Mouse (Mus musculus) intestine, postnatal 0 days (tissue): ENCODE data around the gene Rwdd2a. TPM values are rescaled to one million over a fixed set of nuclear protein-coding genes. Genes with fewer than 3 reads are reported as not detected.

ENCODE experiments used
- ATAC-seq: fragments of 200-750 bp; cut with Nextera tagmentation; 2 replicates; pipeline ENCODE4 v1.8.0; 2017; ENCODE audit warnings: mild to moderate bottlenecking, moderate TSS enrichment, moderate library complexity
- H3K27ac ChIP-seq: fragments of 300-500 bp; sonication (generic); 2 replicates; pipeline ENCODE4 v1.5.1; 2014; ENCODE audit warnings: mild to moderate bottlenecking, low read depth, low read length, moderate library complexity
- H3K27me3 ChIP-seq: fragments of 300-500 bp; sonication (generic); replicated peaks from 2 replicates; pipeline ENCODE4 v1.6.1; 2014; ENCODE audit warnings: low read length, mixed read lengths; ENCODE audit not compliant: control insufficient read depth, insufficient read depth
- H3K36me3 ChIP-seq: fragments of 300-500 bp; sonication (generic); 2 replicates; pipeline ENCODE4 v1.6.1; 2014; ENCODE audit warnings: mild to moderate bottlenecking, moderate library complexity; ENCODE audit not compliant: control insufficient read depth, insufficient read depth
- H3K4me1 ChIP-seq: fragments of 300-500 bp; sonication (generic); replicated peaks from 2 replicates; pipeline ENCODE4 v1.6.1; 2014; ENCODE audit warnings: antibody characterized with exemption, low read length, mixed read lengths; ENCODE audit not compliant: control insufficient read depth, insufficient read depth
- H3K4me2 ChIP-seq: fragments of 300-500 bp; sonication (generic); replicated peaks from 2 replicates; pipeline ENCODE4 v1.6.1; 2014; ENCODE audit warnings: low read depth, mild to moderate bottlenecking, moderate library complexity
- H3K4me3 ChIP-seq: fragments of 300-500 bp; sonication (generic); 2 replicates; pipeline ENCODE4 v1.5.1; 2014; ENCODE audit warnings: low read depth, low read length
- H3K9ac ChIP-seq: fragments of 300-500 bp; sonication (generic); 2 replicates; pipeline ENCODE4 v1.6.1; 2014; ENCODE audit warnings: mild to moderate bottlenecking, low read depth, low read length
- H3K9me3 ChIP-seq: fragments of 300-500 bp; sonication (generic); 2 replicates; pipeline ENCODE4 v1.6.1; 2016; ENCODE audit warnings: mixed run types; ENCODE audit not compliant: control insufficient read depth
- CTCF ChIP-seq: sonication (generic); IDR thresholded peaks from 2 replicates; pipeline ENCODE4 v1.5.1; 2016; ENCODE audit warnings: low read depth, mild to moderate bottlenecking, control low read depth, antibody characterized with exemption, moderate library complexity
- WGBS: fragments of 180-500 bp; shearing (Covaris S2); extraction: QIAGEN DNeasy Blood & Tissue Kit; methylation state at CpG from one replicate; pipeline ENCODE4 v1.1.7; 2014; 5-methylcytosine and 5-hydroxymethylcytosine counted together
- polyA plus RNA-seq: library from polyadenylated mRNA; unstranded; fragments of >200 nt; fragmentation: Nextera tagmentation; extraction: Ambion mirVana; gene quantifications from 2 replicates; pipeline ENCODE4 v1.2.1, GENCODE M21; 2015

Gene Rwdd2a
- polyA plus RNA-seq, 1 experiment from 2014 or later = 5.8 TPM

DNA sequence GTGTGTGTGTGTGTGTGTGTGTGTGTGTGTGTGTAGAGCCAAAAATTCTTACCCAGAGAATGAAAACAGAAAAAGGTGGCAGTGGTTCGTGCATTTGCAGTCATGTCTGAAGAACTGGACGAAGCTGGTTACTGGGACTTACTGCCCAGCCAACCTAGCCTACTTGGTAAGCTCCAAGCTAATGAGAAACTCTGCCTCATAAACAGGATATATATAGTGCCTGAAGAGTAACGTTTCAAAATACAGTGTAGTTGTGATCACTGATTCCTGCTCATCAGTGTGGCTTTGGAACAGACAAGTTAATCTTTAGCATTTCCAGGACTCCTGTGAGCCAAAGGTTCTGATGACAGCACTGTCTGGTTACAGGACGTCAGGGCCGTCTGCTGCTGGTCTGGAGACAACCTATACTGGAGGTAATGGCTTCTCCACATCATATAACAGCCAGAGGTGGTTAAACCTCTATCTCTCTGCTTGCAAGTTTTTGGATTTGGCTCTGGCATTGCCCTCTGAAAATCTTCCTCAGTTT lies 22.1 kb upstream of the Rwdd2a start:
- H3K27me3 ChIP-seq = no peaks in the 10 kb centered on the region
- no peak overlapping the region for H3K9ac ChIP-seq
- H3K27ac ChIP-seq = no peak overlapping the region
- H3K4me3 ChIP-seq = no peak overlapping the region
- H3K4me2 ChIP-seq = no peak overlapping the region
- 81% methylated on average over 5 of the region's 5 CpGs for WGBS
- ATAC-seq = no peak
- no peaks in the 10 kb centered on the region for H3K9me3 ChIP-seq
- H3K36me3 ChIP-seq = peaks cover 69% of the 10 kb centered on the region
- no peaks in the 10 kb centered on the region for H3K4me1 ChIP-seq
- no peak for TF ChIP-seq CTCF

DNA sequence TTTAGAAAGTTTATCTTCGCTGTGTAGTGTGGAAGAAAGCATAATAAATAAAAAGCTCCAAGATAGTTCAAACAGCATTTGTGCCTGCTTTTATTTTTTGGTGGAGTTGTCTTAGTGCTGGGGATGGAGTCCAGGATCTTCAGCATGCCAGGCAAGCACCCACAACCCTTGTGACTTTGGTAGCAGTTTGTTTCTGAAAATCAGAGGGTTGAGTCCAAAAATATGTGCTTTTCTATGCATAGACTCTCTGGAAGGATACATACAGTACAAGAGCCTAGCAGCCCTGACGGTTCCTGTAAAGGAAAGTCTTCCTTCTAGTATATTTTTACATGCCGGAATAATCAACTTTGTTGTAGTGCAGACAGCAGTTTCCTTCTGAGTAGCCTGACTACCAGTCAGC lies 21.1 kb upstream of the Rwdd2a start:
- no peak for ATAC-seq
- H3K4me1 ChIP-seq = no peaks in the 10 kb centered on the region
- no peaks in the 10 kb centered on the region for H3K27me3 ChIP-seq
- H3K4me3 ChIP-seq = no peak overlapping the region
- WGBS = 91% methylated on average over 3 of the region's 3 CpGs
- no peak overlapping the region for H3K27ac ChIP-seq
- H3K9ac ChIP-seq = no peak overlapping the region
- no peak overlapping the region for H3K4me2 ChIP-seq
- no peaks in the 10 kb centered on the region for H3K9me3 ChIP-seq
- peaks cover 63% of the 10 kb centered on the region for H3K36me3 ChIP-seq
- no peak for TF ChIP-seq CTCF

DNA sequence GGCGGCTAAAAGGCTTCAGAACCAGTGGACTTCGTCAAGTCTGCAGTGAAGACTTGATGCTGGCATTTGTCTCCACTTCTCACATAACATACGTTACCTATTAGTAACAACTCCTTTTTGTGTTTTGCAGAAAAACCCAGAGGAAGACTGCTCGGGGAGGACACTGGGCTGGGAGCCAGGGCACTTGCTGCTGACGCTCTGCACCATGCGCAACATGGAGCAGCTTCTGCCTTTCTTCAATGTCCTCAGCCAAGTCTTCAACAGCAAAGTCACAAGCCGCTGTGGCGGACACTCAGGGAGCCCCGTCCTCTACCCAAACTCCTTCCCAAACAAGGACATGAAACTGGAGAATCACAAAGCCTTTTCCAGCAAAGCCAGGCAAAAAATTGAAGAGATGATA lies 17.9 kb upstream of the Rwdd2a start:
- 82% methylated on average over 9 of the region's 9 CpGs for WGBS
- no peak overlapping the region for H3K9ac ChIP-seq
- no peaks in the 10 kb centered on the region for H3K4me1 ChIP-seq
- H3K4me2 ChIP-seq = no peak overlapping the region
- ATAC-seq = no peak
- peaks cover 76% of the 10 kb centered on the region for H3K36me3 ChIP-seq
- no peak for TF ChIP-seq CTCF
- H3K9me3 ChIP-seq = no peaks in the 10 kb centered on the region
- H3K4me3 ChIP-seq = no peak overlapping the region
- H3K27me3 ChIP-seq = no peaks in the 10 kb centered on the region
- no peak overlapping the region for H3K27ac ChIP-seq

DNA sequence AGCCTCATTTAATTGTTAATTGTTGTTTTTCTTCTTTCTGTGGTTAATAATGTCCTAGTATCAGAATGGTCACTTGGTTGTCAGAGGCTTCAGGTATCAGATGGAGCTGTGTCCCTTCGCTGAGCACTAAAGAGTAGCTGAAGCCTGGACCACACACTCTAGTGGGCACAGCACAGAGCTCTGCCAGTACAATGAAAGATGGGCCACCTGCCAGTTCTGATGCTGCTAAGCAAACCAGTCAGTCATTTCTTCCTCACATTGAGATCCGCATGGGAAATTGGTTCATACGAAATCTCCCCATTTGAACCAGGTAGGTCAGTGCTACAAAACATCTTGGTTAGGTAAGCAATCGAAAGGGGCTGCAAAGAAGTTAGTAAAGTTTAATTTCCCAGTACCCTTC lies 17.1 kb upstream of the Rwdd2a start:
- peaks cover 77% of the 10 kb centered on the region for H3K36me3 ChIP-seq
- TF ChIP-seq CTCF = no peak
- H3K4me3 ChIP-seq = no peak overlapping the region
- H3K9ac ChIP-seq = no peak overlapping the region
- 94% methylated on average over 4 of the region's 4 CpGs for WGBS
- no peaks in the 10 kb centered on the region for H3K9me3 ChIP-seq
- no peak overlapping the region for H3K27ac ChIP-seq
- H3K4me1 ChIP-seq = no peaks in the 10 kb centered on the region
- no peak overlapping the region for H3K4me2 ChIP-seq
- H3K27me3 ChIP-seq = no peaks in the 10 kb centered on the region
- ATAC-seq = no peak

DNA sequence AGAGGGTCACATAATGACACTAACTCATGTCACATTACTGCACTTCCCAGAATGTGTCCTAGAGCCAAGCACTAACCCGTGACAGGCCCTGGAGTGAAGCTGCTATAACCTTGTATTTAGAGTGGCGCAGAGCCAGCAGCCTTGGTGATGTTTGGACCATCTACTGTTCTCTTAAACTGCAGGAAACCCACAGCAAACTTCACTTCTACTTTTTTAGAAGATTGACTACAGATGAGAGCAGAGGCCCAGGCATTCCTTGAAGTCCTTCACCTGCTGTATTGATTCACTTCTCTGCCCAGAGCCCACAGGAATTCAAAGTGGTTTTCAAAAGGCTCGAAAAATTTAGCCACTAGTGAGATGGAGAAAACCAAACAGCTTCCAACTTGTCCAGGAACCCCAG lies 11.2 kb upstream of the Rwdd2a start:
- Histone ChIP-seq H3K4me2 (no peak overlapping the region), H3K4me3 (no peak overlapping the region), H3K27me3 (no peaks in the 10 kb centered on the region), H3K36me3 (peaks cover 90% of the 10 kb centered on the region), H3K27ac (0 out of 2 replicates have a peak overlapping the region, but pooled peaks have one; percentile 7), H3K4me1 (no peaks in the 10 kb centered on the region), H3K9me3 (no peaks in the 10 kb centered on the region), H3K9ac (no peak overlapping the region)
- 83% methylated on average over 3 of the region's 3 CpGs for WGBS
- ATAC-seq = no peak
- TF ChIP-seq CTCF = no peak

DNA sequence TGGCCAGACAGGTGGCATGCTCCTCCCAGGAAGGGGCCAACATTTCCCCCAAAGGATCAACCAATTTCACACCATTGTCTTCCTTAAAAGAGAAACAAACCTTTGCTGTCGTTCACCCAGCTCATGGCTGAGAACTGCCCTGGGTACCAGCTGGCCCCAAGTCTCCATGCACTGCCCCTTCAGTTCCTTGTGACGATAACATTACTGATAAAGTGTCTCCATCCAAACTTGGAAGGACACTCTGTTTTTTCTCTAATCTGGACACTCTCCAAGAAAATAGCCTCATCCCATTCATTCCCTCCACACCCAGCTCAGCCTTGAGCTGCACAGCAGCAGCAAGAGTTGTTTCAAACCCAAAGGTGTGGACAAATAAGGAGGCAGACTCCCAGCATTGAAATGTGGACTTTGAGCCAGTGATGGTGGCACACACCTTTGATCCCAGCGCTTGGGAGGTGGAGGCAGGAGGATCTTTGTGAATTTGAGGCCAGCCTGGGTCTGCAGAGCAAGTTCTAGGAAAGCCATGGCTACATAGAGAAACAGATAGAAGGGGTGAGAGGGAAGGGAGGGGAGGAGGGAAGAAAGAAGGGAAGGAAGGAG lies 2.4 kb upstream of the Rwdd2a start:
- H3K4me2 ChIP-seq = peak overlapping the region; percentile 48
- 29% methylated on average over 3 of the region's 3 CpGs for WGBS
- ATAC-seq = peak; percentile 44
- 0 out of 2 replicates have a peak, but pooled peaks cover 10% of the 10 kb centered on the region for H3K4me1 ChIP-seq
- no peaks in the 10 kb centered on the region for H3K9me3 ChIP-seq
- peak overlapping the region; percentile 11; the same call in 1 of the 2 replicates for H3K4me3 ChIP-seq
- no peak overlapping the region for H3K9ac ChIP-seq
- no peak for TF ChIP-seq CTCF
- H3K27me3 ChIP-seq = no peaks in the 10 kb centered on the region
- H3K27ac ChIP-seq = peak overlapping the region; percentile 58; the same call in 1 of the 2 replicates
- H3K36me3 ChIP-seq = peaks cover 39% of the 10 kb centered on the region
